24 mouse cellular contexts compared by ENCODE assay signal in the genomic region with DNA sequence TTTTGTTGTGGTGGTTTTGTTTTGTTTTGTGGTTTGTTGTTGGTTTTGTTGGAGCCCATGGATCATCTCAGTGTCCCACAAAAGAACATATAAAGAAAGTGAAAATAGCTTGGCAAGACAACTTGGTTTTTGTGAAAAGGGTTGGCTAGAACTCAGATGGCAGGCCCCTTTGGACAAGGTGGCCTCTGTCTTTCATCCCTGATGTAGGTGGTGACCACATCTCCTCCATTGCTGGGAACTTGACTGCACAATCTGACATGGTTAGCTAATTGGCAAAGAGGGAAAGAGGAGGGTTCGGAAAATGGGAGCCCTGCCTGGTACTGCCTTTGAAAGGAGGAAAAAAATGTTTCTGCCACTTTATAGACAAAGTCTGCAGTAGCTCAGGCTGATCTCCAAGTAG. TPM values are rescaled to one million over a fixed set of nuclear protein-coding genes. Genes with fewer than 3 reads are reported as not detected.
A peak's percentile ranks its signal among the peaks of the same experiment; 100 is the strongest.
DNase-seq lines count a peak whose midpoint lies in the region; ATAC-seq and TF ChIP-seq lines count a peak whose summit lies in the region.
"Had no signal": no experiment of that assay in that cellular context is flagged by ENCODE, and none has a peak within 500 bp of the region (broad histone marks: within the 10 kb centered on the region; RNA-seq: fewer than 3 reads in every experiment).

No protein-coding gene starts in this region.

- H3K4me2 ChIP-seq in forebrain, embryonic 16.5 days (ENCODE audit: low read length) = no peak overlapping the region
- H3K4me2 ChIP-seq in forebrain, embryonic 13.5 days = no peak overlapping the region
- H3K4me2 ChIP-seq in hindbrain, embryonic 16.5 days (ENCODE audit: low read length) = no peak overlapping the region
- H3K4me2 ChIP-seq in hindbrain, embryonic 11.5 days (replicated peaks; ENCODE audit: low read depth, low read length) = no peak overlapping the region
- no peak overlapping the region for H3K4me2 ChIP-seq in liver, postnatal 0 days (ENCODE audit: low read depth, low read length)
- H3K4me2 ChIP-seq: embryonic facial prominence, embryonic 15.5 days; heart, embryonic 12.5 days; intestine, embryonic 15.5 days had no signal

- TF ChIP-seq CTCF in liver, postnatal 0 days (IDR thresholded peaks at IDR 0.05; ENCODE audit: low read depth) = no peak

- DNase-seq in hindbrain, embryonic 11.5 days (ENCODE audit: low spot score) = no peak
- DNase-seq in layer of hippocampus, postnatal 14 days (ENCODE audit: low spot score in 2 of 2) = peak; percentile 1 to 15
- no peak for DNase-seq in layer of hippocampus, adult 9-10 months (ENCODE audit: low spot score)
- peak; percentile 25 for DNase-seq in Muller cell, postnatal 12 days (ENCODE audit: inconsistent ontology term)
- DNase-seq in liver, postnatal 0 days = no peak
- DNase-seq: adrenal gland, adult 2 months; adrenal gland, postnatal 25 days; cerebellum, adult 2 months; cerebellum, postnatal 10 days; embryo, embryonic 11 days; gastrocnemius, adult 2 months; gastrocnemius, postnatal 25 days; kidney, adult 18-20 months had no signal

- no peaks in the 10 kb centered on the region for H3K4me1 ChIP-seq in forebrain, embryonic 16.5 days (replicated peaks; ENCODE audit: control insufficient read depth, insufficient read depth, low read length)
- H3K4me1 ChIP-seq in forebrain, embryonic 13.5 days = no peaks in the 10 kb centered on the region
- H3K4me1 ChIP-seq in hindbrain, embryonic 16.5 days (ENCODE audit: control insufficient read depth, insufficient read depth, low read depth, low read length) = no peaks in the 10 kb centered on the region
- no peaks in the 10 kb centered on the region for H3K4me1 ChIP-seq in hindbrain, embryonic 11.5 days (replicated peaks; ENCODE audit: control insufficient read depth, insufficient read depth, low read length)
- H3K4me1 ChIP-seq in liver, postnatal 0 days (ENCODE audit: insufficient read depth) = no peaks in the 10 kb centered on the region
- H3K4me1 ChIP-seq: embryonic facial prominence, embryonic 15.5 days; heart, embryonic 12.5 days; intestine, embryonic 15.5 days had no signal

- no peak overlapping the region for H3K4me3 ChIP-seq in forebrain, embryonic 16.5 days (replicated peaks; ENCODE audit: low read length)
- H3K4me3 ChIP-seq in forebrain, embryonic 13.5 days = no peak overlapping the region
- no peak overlapping the region for H3K4me3 ChIP-seq in hindbrain, embryonic 16.5 days (ENCODE audit: low read length)
- H3K4me3 ChIP-seq in hindbrain, embryonic 11.5 days (ENCODE audit: low read depth, low read length) = no peak overlapping the region
- H3K4me3 ChIP-seq in liver, postnatal 0 days (ENCODE audit: low read depth, low read length) = no peak overlapping the region
- H3K4me3 ChIP-seq: embryonic facial prominence, embryonic 15.5 days; erythroblast, embryonic 14.5 days; gastrocnemius, adult 2 months; heart, embryonic 12.5 days; intestine, embryonic 15.5 days had no signal

- H3K36me3 ChIP-seq in forebrain, embryonic 16.5 days (ENCODE audit: control insufficient read depth, insufficient read depth) = no peaks in the 10 kb centered on the region
- no peaks in the 10 kb centered on the region for H3K36me3 ChIP-seq in forebrain, embryonic 13.5 days (ENCODE audit: poor library complexity, severe bottlenecking)
- H3K36me3 ChIP-seq in hindbrain, embryonic 16.5 days (ENCODE audit: control insufficient read depth, insufficient read depth, low read length) = no peaks in the 10 kb centered on the region
- no peaks in the 10 kb centered on the region for H3K36me3 ChIP-seq in hindbrain, embryonic 11.5 days (ENCODE audit: control insufficient read depth, insufficient read depth, low read length)
- no peaks in the 10 kb centered on the region for H3K36me3 ChIP-seq in liver, postnatal 0 days (replicated peaks; ENCODE audit: insufficient read depth, low read length)
- H3K36me3 ChIP-seq: embryonic facial prominence, embryonic 15.5 days; heart, embryonic 12.5 days; intestine, embryonic 15.5 days had no signal

- peak; percentile 65 for ATAC-seq in forebrain, embryonic 16.5 days
- ATAC-seq in forebrain, embryonic 13.5 days = no peak
- ATAC-seq in hindbrain, embryonic 16.5 days = peak; percentile 90
- ATAC-seq in hindbrain, embryonic 11.5 days (ENCODE audit: low FRiP score) = no peak
- no peak for ATAC-seq in liver, postnatal 0 days
- ATAC-seq: intestine, embryonic 15.5 days had no signal

- no peak for TF ChIP-seq EP300 in liver, postnatal 0 days (IDR thresholded peaks at IDR 0.05; ENCODE audit: low read depth)

- 47% methylated on average over 1 of the region's 1 CpGs for WGBS in forebrain, embryonic 16.5 days
- 67% methylated on average over 1 of the region's 1 CpGs for WGBS in forebrain, embryonic 13.5 days
- 75% methylated on average over 1 of the region's 1 CpGs for WGBS in hindbrain, embryonic 16.5 days
- WGBS in hindbrain, embryonic 11.5 days = 79% methylated on average over 1 of the region's 1 CpGs
- WGBS in liver, postnatal 0 days (ENCODE audit: insufficient replicate concordance) = 57% methylated on average over 1 of the region's 1 CpGs

- no peaks in the 10 kb centered on the region for H3K9me3 ChIP-seq in forebrain, embryonic 16.5 days (ENCODE audit: control insufficient read depth, low read length)
- H3K9me3 ChIP-seq in forebrain, embryonic 13.5 days (replicated peaks) = no peaks in the 10 kb centered on the region
- H3K9me3 ChIP-seq in hindbrain, embryonic 16.5 days (ENCODE audit: control insufficient read depth, low read length) = no peaks in the 10 kb centered on the region
- H3K9me3 ChIP-seq in hindbrain, embryonic 11.5 days (ENCODE audit: control insufficient read depth, low read length) = no peaks in the 10 kb centered on the region
- no peaks in the 10 kb centered on the region for H3K9me3 ChIP-seq in liver, postnatal 0 days (ENCODE audit: low read length)
- H3K9me3 ChIP-seq: embryonic facial prominence, embryonic 15.5 days; heart, embryonic 12.5 days; intestine, embryonic 15.5 days had no signal

- no peak overlapping the region for H3K9ac ChIP-seq in forebrain, embryonic 16.5 days (replicated peaks; ENCODE audit: low read depth, low read length)
- H3K9ac ChIP-seq in forebrain, embryonic 13.5 days = no peak overlapping the region
- no peak overlapping the region for H3K9ac ChIP-seq in hindbrain, embryonic 16.5 days (ENCODE audit: low read depth, low read length)
- H3K9ac ChIP-seq in hindbrain, embryonic 11.5 days (ENCODE audit: low read depth, low read length) = no peak overlapping the region
- H3K9ac ChIP-seq in liver, postnatal 0 days (replicated peaks) = no peak overlapping the region
- H3K9ac ChIP-seq: embryonic facial prominence, embryonic 15.5 days; heart, embryonic 12.5 days; intestine, embryonic 15.5 days had no signal

- no peaks in the 10 kb centered on the region for H3K27me3 ChIP-seq in forebrain, embryonic 16.5 days (replicated peaks; ENCODE audit: control insufficient read depth, insufficient read depth, low read length)
- H3K27me3 ChIP-seq in forebrain, embryonic 13.5 days = 0 out of 2 replicates have a peak, but pooled peaks cover 5% of the 10 kb centered on the region
- no peaks in the 10 kb centered on the region for H3K27me3 ChIP-seq in hindbrain, embryonic 16.5 days (replicated peaks; ENCODE audit: control insufficient read depth, insufficient read depth, low read length)
- H3K27me3 ChIP-seq in hindbrain, embryonic 11.5 days (ENCODE audit: control insufficient read depth, insufficient read depth, low read length) = peaks cover 2% of the 10 kb centered on the region; the same call in 1 of the 2 replicates
- no peaks in the 10 kb centered on the region for H3K27me3 ChIP-seq in liver, postnatal 0 days (ENCODE audit: insufficient read depth, low read length)
- H3K27me3 ChIP-seq: CH12.LX; embryonic facial prominence, embryonic 15.5 days; heart, embryonic 12.5 days; intestine, embryonic 15.5 days had no signal

- H3K27ac ChIP-seq in forebrain, embryonic 16.5 days (ENCODE audit: low read length) = no peak overlapping the region
- no peak overlapping the region for H3K27ac ChIP-seq in forebrain, embryonic 13.5 days
- H3K27ac ChIP-seq in hindbrain, embryonic 16.5 days (ENCODE audit: low read depth, low read length) = no peak overlapping the region
- H3K27ac ChIP-seq in hindbrain, embryonic 11.5 days (ENCODE audit: low read depth, low read length) = no peak overlapping the region
- no peak overlapping the region for H3K27ac ChIP-seq in liver, postnatal 0 days (ENCODE audit: low read depth)
- H3K27ac ChIP-seq: embryonic facial prominence, embryonic 15.5 days; gastrocnemius, adult 2 months; intestine, embryonic 15.5 days had no signal

RNA-seq across cellular contexts. Expression of a gene that starts 46.1 kb away (rescaled TPM):
- 2.9 and 4.6 TPM in 2 replicates for polyA plus RNA-seq in forebrain, embryonic 16.5 days (2015; fragmentation: Nextera tagmentation; extraction: Ambion mirVana)
- polyA plus RNA-seq in forebrain, embryonic 13.5 days (2015; fragmentation: Nextera tagmentation; extraction: Ambion mirVana) = 1.3 and 2.3 TPM in 2 replicates
- 4.7 and 5.8 TPM in 2 replicates for polyA plus RNA-seq in hindbrain, embryonic 16.5 days (2015; fragmentation: Nextera tagmentation; extraction: Ambion mirVana)
- polyA plus RNA-seq in hindbrain, embryonic 11.5 days (2014; fragmentation: Nextera tagmentation; extraction: Ambion mirVana) = 0.42 and 0.50 TPM in 2 replicates
- 1 to 10 TPM; 1.2 to 1.4 TPM for total RNA-seq in layer of hippocampus, postnatal 14 days (2021)
- not detected in 2 replicates for polyA plus RNA-seq in liver, postnatal 0 days (2015; fragmentation: Nextera tagmentation; extraction: Ambion mirVana)
- total RNA-seq: CH12.LX; gastrocnemius, adult 2 months; gastrocnemius, postnatal 25 days; heart, adult 8-10 months; heart, postnatal 25 days had no signal
- polyA plus RNA-seq: erythroblast, embryonic 14.5 days; heart, embryonic 12.5 days; heart, embryonic 16.5 days; intestine, embryonic 15.5 days had no signal

Comparison
In these comparisons a context has a peak if more than half of its experiments do, and no peak if none do; other contexts are left out.
1. ATAC-seq: peak in forebrain, embryonic 16.5 days (single experiment) and hindbrain, embryonic 16.5 days (single experiment); none in forebrain, embryonic 13.5 days (single experiment), hindbrain, embryonic 11.5 days (single experiment) and liver, postnatal 0 days (single experiment).
2. DNase-seq: peak in layer of hippocampus, postnatal 14 days (2 of 2) and Muller cell, postnatal 12 days (single experiment); none in hindbrain, embryonic 11.5 days (single experiment), layer of hippocampus, adult 9-10 months (single experiment) and liver, postnatal 0 days (single experiment).